Mouse (Mus musculus): Measurements from ENCODE around the gene Gal3st4.

Gene Gal3st4

GRCm38 (mm10) chr5:138272409-138272923 lies at the start of gene Gal3st4:
Gal3st4 (minus strand) TSS chr5:138272840.
- DNase-seq = no peak

- no peak for DNase-seq
These were observed 40.2 kb upstream of the Gal3st4 start for GRCm38 (mm10) chr5:138312795-138313194.

GRCm38 (mm10) chr5:138299613-138300012 lies 27.0 kb upstream of the Gal3st4 start:
- no peak for DNase-seq

- DNase-seq = no peak
These were observed 21.5 kb upstream of the Gal3st4 start for GRCm38 (mm10) chr5:138294158-138294557.

GRCm38 (mm10) chr5:138291638-138292037 lies 19.0 kb upstream of the Gal3st4 start:
- DNase-seq = no peak

GRCm38 (mm10) chr5:138287861-138288260 lies 15.2 kb upstream of the Gal3st4 start:
- DNase-seq = no peak

- DNase-seq = no peak
These were observed 10.9 kb upstream of the Gal3st4 start for GRCm38 (mm10) chr5:138283540-138283939.

GRCm38 (mm10) chr5:138281798-138282197 lies 9.2 kb upstream of the Gal3st4 start:
- DNase-seq = no peak

GRCm38 (mm10) chr5:138280829-138281228 lies 8.2 kb upstream of the Gal3st4 start:
- no peak for DNase-seq

GRCm38 (mm10) chr5:138280425-138280768 lies 7.8 kb upstream of the Gal3st4 start:
- no peak for DNase-seq

GRCm38 (mm10) chr5:138279585-138280424 lies 7.2 kb upstream of the Gal3st4 start, which contains the start of the genes Gm43720, Gpc2 and Stag3:
Gm43720 (minus strand) TSS chr5:138279958.
Gpc2 (minus strand) TSS chr5:138280005.
Stag3 (plus strand) TSS chr5:138280240.
- DNase-seq = peak; percentile 85 to 87

- DNase-seq = no peak
These were observed 5.4 kb upstream of the Gal3st4 start for GRCm38 (mm10) chr5:138277994-138278393.

- no peak for DNase-seq
These were observed 2.8 kb upstream of the Gal3st4 start for GRCm38 (mm10) chr5:138275216-138276050.

- no peak for DNase-seq
These were observed 1.5 kb upstream of the Gal3st4 start for GRCm38 (mm10) chr5:138274186-138274585.

GRCm38 (mm10) chr5:138271232-138271631 lies 1.4 kb downstream of the Gal3st4 start:
- DNase-seq = no peak

- DNase-seq = no peak
These were observed 3.7 kb downstream of the Gal3st4 start for GRCm38 (mm10) chr5:138268980-138269379.

GRCm38 (mm10) chr5:138267114-138267513 lies 5.5 kb downstream of the Gal3st4 start:
- no peak for DNase-seq

GRCm38 (mm10) chr5:138265712-138266111 lies 6.9 kb downstream of the Gal3st4 start:
- no peak for DNase-seq

- no peak for DNase-seq
These were observed 8.4 kb downstream of the Gal3st4 start for GRCm38 (mm10) chr5:138264207-138264578.

- peak; percentile 92 to 94 for DNase-seq
These were observed 9.1 kb downstream of the Gal3st4 start, which contains the start of gene BC037034 for GRCm38 (mm10) chr5:138263260-138264206. BC037034 (minus strand) TSS chr5:138264033.

- DNase-seq = no peak
These were observed 9.9 kb downstream of the Gal3st4 start for GRCm38 (mm10) chr5:138262582-138263240.

- DNase-seq = no peak
These were observed 10.6 kb downstream of the Gal3st4 start for GRCm38 (mm10) chr5:138262001-138262400.
